Mouse (Mus musculus): ENCODE data around the gene Hspb9. TPM values are rescaled to one million over a fixed set of nuclear protein-coding genes. Genes with fewer than 3 reads are reported as not detected.

Hspb9 gene
- polyA plus RNA-seq, 1 experiment from 2014 or later, result 0.49 TPM

DNA sequence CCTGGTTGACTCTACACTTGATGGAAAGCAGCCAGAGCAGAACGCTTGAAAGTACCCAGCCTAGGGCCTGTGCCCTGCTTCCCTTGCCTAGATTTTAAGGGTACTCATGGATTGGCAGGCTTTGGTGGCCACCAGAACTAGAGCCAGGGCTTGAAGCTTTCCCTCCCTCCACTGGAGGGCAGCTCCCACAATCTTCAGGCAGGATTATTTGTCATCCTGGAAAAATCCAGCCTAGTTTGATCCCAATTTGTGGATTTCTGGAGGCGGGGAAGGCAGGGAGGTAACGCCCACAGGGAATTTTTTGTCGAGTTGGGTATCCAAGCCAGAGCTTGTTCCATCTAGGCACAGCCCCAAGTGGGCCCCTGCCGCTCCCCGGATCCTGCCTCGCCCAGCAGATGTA is 23.3 kb upstream of the Hspb9 start:
- no peak for ATAC-seq
- TF ChIP-seq CTCF (IDR thresholded peaks at IDR 0.05), result no peak
- ChIA-PET POLR2A (no interaction called here), CTCF (no interaction called here)
- no peak for DNase-seq (ENCODE audit: low read depth, low spot score)
- in situ Hi-C loops (cut with MboI; ENCODE audit: low pct_unique_long_range_greater_than_20kb), result no loop called here
- peaks cover 5% of the 10 kb centered on the region for H3K27me3 ChIP-seq

DNA sequence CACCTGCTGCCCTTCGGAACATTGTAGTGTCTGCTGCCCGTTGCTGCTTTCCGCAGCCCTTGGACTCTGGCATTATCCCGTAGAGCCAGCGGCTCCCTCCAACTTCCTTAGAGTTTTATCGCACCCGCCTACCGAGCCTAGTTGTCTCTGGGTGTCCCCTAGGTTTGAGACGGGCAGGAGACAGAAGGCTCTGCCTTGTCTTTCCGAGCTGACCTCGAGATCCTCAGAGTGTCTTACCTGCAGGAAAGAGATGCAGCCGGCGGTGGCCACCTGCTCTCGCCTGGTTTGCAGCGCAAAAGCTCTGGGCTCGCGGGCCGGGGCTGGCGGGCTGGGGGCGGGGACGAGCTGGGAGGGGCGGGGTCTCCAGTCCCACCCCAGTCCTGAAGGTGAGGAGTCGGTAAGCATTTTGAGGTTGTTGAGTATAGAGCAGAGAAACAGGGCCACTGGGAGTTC is 21.5 kb upstream of the Hspb9 start, which contains the start of gene Zfp385c:
Gene Zfp385c (minus strand): TSS at position 292 of the 453 bp plus-strand sequence.
- in situ Hi-C loops (cut with MboI; ENCODE audit: low pct_unique_long_range_greater_than_20kb), result no loop called here
- TF ChIP-seq CTCF (IDR thresholded peaks at IDR 0.05), result no peak
- CTCF ChIA-PET, result no interaction called here
- POLR2A ChIA-PET, result no interaction called here
- peaks cover 5% of the 10 kb centered on the region for H3K27me3 ChIP-seq
- no peak for DNase-seq (ENCODE audit: low read depth, low spot score)
- ATAC-seq, result no peak

DNA sequence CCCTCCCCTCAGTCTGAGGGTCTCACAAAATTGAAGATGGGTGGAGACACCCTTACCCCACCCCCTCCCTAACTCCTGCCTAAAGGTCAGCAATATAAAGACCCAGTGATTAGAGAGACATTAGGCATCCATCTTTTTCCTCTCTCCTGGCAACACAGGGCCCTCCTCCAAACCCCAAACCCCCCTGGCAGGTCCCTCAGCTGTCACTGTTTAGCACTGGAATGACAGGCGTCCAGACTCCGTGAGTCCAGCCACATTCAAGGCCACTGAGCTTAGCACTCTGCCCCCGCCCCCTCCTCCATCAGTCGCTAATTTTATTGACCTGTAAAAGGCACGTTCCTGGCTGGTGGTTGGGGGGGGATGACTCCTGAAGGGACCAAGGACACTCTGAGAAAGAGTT is 20.5 kb upstream of the Hspb9 start:
- no peak for DNase-seq (ENCODE audit: low read depth, low spot score)
- CTCF ChIA-PET, result interaction anchor here (0.9 kb wide), 1 partner anchor 67 kb away, joined by 3 read pairs; no protein-coding TSS in a partner anchor
- in situ Hi-C loops (cut with MboI; ENCODE audit: low pct_unique_long_range_greater_than_20kb), result no loop called here
- TF ChIP-seq CTCF (IDR thresholded peaks at IDR 0.05), result no peak
- H3K27me3 ChIP-seq, result peaks cover 5% of the 10 kb centered on the region
- ATAC-seq, result no peak
- POLR2A ChIA-PET, result no interaction called here

DNA sequence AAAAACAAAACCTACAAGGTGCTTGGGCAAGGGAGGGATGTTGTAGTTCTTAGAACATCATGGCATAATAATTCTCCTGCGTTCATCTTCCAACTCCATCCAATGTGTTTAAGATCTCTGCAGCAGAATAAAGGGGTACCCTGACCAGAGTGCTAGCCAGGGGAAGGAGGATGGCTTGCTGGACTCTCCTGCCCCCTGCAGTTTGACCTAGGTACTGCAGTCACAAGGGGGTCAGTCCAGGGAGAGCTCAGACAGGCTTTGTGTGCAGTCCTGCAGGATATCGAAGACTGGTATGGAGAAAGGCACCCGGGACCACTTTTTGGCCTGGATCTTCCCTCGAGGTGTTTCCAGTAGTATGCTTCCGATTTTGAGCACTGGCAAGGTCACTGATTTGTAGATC is 18.7 kb upstream of the Hspb9 start:
- DNase-seq (ENCODE audit: low read depth, low spot score), result no peak
- POLR2A ChIA-PET, result no interaction called here
- ATAC-seq, result no peak
- in situ Hi-C loops (cut with MboI; ENCODE audit: low pct_unique_long_range_greater_than_20kb), result loop anchor here (5.0 kb wide), 3 partner anchors 73 to 273 kb away; partner anchors contain the start of genes Cnp and Dnajc7
- peaks cover 5% of the 10 kb centered on the region for H3K27me3 ChIP-seq
- peak; percentile 96 for TF ChIP-seq CTCF (IDR thresholded peaks at IDR 0.05)
- CTCF ChIA-PET, result interaction anchor here (0.9 to 1.1 kb wide), 4 partner anchors 35 to 125 kb away, joined by 3 to 5 read pairs (median 4); no protein-coding TSS in a partner anchor

DNA sequence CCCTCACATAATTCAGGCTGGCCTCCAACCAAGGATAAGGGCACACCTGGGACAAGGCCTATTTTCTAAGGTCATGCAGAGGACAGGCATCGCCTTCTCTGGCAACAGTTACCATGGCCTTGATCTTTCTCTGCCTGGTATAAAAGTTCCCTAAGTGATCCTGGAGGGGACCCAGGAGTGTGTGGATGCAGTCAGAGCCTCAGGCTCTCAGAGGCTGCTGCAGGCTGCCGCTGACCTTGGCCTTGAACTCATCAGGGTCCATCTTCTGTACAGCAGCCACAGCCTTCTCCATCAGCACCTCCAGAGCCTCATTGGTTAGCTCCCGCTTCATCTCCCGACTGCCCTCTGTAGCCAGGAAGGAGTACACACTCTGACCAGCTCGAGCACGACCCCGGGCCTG is 15.7 kb upstream of the Hspb9 start:
- DNase-seq (ENCODE audit: low read depth, low spot score) (no peak), ATAC-seq (no peak)
- CTCF ChIA-PET, result no interaction called here
- no peaks in the 10 kb centered on the region for H3K27me3 ChIP-seq
- POLR2A ChIA-PET, result no interaction called here
- TF ChIP-seq CTCF (IDR thresholded peaks at IDR 0.05), result no peak
- in situ Hi-C loops (cut with MboI; ENCODE audit: low pct_unique_long_range_greater_than_20kb), result loop anchor here (5.0 kb wide), 3 partner anchors 76 to 276 kb away; partner anchors contain the start of genes Cnp and Dnajc7

DNA sequence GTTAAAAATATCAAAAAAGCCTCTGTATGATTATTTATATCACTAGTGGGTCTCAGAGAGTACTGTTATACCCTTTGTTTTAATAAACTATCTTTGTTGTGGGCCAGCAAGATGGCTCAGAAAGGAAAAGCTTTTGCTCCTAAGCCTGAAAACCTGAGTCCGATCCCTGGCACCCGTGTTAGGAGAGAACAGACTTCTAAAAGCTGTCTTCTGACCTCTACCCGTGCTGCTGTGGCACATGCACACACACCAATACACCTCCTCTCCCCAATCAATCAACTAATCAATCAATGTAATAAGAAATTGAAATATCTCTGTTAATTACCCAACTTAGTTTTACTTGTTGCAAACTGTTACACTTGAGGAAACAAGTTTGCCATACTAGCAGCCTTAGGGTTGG is 12.9 kb upstream of the Hspb9 start:
- ATAC-seq (no peak), DNase-seq (ENCODE audit: low read depth, low spot score) (no peak)
- ChIA-PET POLR2A (interaction anchor here (1.1 kb wide), 1 partner anchor 11 kb away, joined by 3 read pairs; no protein-coding TSS in a partner anchor), CTCF (interaction anchor here (0.9 kb wide), 1 partner anchor 74 kb away, joined by 3 read pairs; no protein-coding TSS in a partner anchor)
- in situ Hi-C loops (cut with MboI; ENCODE audit: low pct_unique_long_range_greater_than_20kb), result no loop called here
- no peaks in the 10 kb centered on the region for H3K27me3 ChIP-seq
- no peak for TF ChIP-seq CTCF (IDR thresholded peaks at IDR 0.05)

DNA sequence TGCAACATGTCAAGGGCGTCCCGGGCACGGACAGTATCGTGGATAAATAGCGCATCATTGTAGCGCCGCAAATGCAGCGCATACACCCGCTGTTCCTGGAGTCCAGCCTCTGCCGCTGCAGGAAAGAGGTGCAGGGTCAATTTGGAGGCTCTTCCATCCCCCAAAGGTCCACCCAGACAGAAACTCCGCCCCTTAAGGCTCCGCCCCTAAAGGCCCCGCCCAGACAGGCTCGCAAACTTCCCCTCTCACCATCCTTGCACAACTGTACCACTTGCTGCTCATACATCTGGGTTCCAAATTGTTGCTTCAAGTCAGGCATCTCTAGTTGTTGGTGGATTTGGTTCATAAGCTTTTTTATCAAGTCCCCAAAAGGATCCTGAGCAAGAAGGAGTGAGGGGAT is 12.3 kb upstream of the Hspb9 start:
- CTCF ChIA-PET, result interaction anchor here (0.9 to 1.2 kb wide), 2 partner anchors 74 to 81 kb away, joined by 3 read pairs; partner anchors contain the start of gene Dnajc7
- POLR2A ChIA-PET, result no interaction called here
- ATAC-seq (no peak), DNase-seq (ENCODE audit: low read depth, low spot score) (no peak)
- TF ChIP-seq CTCF (IDR thresholded peaks at IDR 0.05), result no peak
- H3K27me3 ChIP-seq, result no peaks in the 10 kb centered on the region
- in situ Hi-C loops (cut with MboI; ENCODE audit: low pct_unique_long_range_greater_than_20kb), result no loop called here

DNA sequence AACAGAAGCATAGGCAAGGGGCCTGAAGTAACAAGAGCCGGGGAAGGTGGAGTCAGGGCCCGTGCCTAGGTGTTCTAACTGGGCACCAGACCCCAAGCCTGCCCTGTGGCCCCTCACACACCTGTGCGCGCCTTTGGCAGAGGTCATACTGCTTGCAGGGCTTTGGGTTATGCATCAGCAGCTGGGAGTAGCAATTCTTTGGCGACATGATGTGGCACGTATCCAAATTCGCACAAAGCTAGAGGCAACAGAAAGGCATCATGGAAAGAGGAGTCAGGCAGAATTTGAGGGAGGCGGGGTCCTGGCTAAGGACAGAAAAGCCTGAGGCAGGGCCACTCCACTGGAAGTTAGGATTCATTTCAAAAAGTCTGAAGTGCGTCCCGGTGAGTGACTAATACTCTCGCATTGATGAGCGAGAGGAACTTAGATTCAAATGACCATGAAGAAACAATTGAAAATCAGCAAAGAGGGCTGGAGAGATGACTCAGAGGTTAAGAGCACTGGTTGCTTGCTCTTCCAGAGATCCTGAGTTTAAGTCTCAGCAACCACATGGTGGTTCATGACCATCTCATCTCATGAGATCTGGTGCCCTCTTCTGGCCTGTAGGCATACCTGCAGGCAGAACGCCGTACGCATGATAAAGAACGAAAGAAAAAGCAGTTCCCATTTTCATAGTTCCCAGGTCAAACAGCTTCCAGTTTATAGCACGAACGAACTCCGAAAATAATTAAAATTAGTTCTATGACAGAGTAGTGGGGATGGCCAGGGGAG is 11.4 kb upstream of the Hspb9 start:
- DNase-seq (ENCODE audit: low read depth, low spot score) (peak; percentile 53), ATAC-seq (no peak)
- in situ Hi-C loops (cut with MboI; ENCODE audit: low pct_unique_long_range_greater_than_20kb), result no loop called here
- ChIA-PET POLR2A (no interaction called here), CTCF (interaction anchor here (1.2 to 2.1 kb wide), 5 partner anchors 10 to 344 kb away, joined by 3 to 5 read pairs (median 5); partner anchors contain the start of genes Dnajc7 and Kat2a)
- no peak for TF ChIP-seq CTCF (IDR thresholded peaks at IDR 0.05)
- no peaks in the 10 kb centered on the region for H3K27me3 ChIP-seq

DNA sequence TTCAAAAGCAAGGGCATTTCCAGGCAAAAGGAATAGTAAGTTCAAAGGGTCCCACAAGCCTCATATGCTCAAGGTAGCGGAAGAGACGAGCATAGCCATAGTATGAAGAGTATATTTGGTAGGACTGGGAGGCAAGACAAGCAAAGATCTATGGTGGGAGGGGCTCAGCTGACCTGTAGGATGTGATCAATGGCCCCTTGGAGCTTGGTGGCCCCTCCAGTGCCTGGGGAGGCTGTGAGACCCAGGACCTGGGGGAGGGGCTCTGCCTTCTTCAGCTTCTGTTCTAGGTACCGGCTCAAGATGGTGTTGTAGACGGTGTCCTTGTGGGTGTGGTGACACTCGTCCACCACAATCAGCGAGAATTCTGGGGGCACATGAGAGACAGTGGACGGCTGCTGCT is 10.7 kb upstream of the Hspb9 start:
- POLR2A ChIA-PET, result no interaction called here
- CTCF ChIA-PET, result interaction anchor here (1.3 to 2.1 kb wide), 5 partner anchors 9 to 345 kb away, joined by 3 to 5 read pairs (median 5); partner anchors contain the start of gene Kat2a
- no peaks in the 10 kb centered on the region for H3K27me3 ChIP-seq
- DNase-seq (ENCODE audit: low read depth, low spot score) (no peak), ATAC-seq (no peak)
- TF ChIP-seq CTCF (IDR thresholded peaks at IDR 0.05), result no peak
- in situ Hi-C loops (cut with MboI; ENCODE audit: low pct_unique_long_range_greater_than_20kb), result no loop called here

DNA sequence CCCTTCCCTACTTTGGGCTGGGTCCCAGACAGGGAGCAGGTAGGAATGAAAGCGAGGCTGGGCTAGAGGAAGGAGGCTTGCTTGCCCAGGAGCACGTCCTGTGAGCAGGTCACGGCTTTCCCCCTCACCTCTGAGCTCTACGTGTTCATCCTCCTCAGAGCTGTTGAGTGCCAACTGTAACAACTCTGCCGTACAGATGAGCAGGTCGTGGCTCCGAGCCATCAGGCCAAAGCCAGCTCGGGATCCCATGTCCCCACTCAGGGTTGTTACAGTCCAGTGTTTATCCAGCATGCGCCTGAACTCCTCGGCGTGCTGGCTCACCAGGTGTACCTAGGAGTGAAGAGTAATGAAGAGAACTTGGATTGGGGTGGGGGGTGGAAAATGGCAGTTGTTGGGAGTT is 10.3 kb upstream of the Hspb9 start:
- DNase-seq (ENCODE audit: low read depth, low spot score) (no peak), ATAC-seq (no peak)
- no peak for TF ChIP-seq CTCF (IDR thresholded peaks at IDR 0.05)
- in situ Hi-C loops (cut with MboI; ENCODE audit: low pct_unique_long_range_greater_than_20kb), result no loop called here
- POLR2A ChIA-PET, result no interaction called here
- no peaks in the 10 kb centered on the region for H3K27me3 ChIP-seq
- CTCF ChIA-PET, result interaction anchor here (1.0 to 2.1 kb wide), 6 partner anchors 9 to 345 kb away, joined by 3 to 5 read pairs (median 4); partner anchors contain the start of gene Kat2a

Measured in Patski (cell line).